Mouse (Mus musculus) adrenal gland, postnatal 4 days (tissue): ENCODE data around the gene Cnbd2. TPM values are rescaled to one million over a fixed set of nuclear protein-coding genes. Genes with fewer than 3 reads are reported as not detected.

Source experiments
- DNase-seq, 2 experiments: peaks; one replicate each; pipeline ENCODE4 v3.0.0; 2021 to 2022; ENCODE audit warnings: low spot score in 2 of 2, mixed read lengths in 2 of 2
- long read RNA-seq, 2 experiments: library from polyadenylated mRNA; stranded (forward); transcript quantifications; one replicate each; pipeline ENCODE4 v2.0.0; 2021
- total RNA-seq, 2 experiments: library from RNA; stranded (reverse); gene quantifications; 2 replicates each; pipeline ENCODE4 v1.2.3; 2021

Cnbd2 gene
- total RNA-seq = 1 to 10 TPM; 1.6 to 2.4 TPM
- long read RNA-seq, experiment 1, partial matches to known transcripts = 0 of 6 reads
- long read RNA-seq, experiment 1, other reads (novel, unspliced or antisense) = 6 of 6 reads
- long read RNA-seq, experiment 2, partial matches to known transcripts = 0 of 7 reads
- long read RNA-seq, experiment 2, other reads (novel, unspliced or antisense) = 6 of 7 reads

DNA sequence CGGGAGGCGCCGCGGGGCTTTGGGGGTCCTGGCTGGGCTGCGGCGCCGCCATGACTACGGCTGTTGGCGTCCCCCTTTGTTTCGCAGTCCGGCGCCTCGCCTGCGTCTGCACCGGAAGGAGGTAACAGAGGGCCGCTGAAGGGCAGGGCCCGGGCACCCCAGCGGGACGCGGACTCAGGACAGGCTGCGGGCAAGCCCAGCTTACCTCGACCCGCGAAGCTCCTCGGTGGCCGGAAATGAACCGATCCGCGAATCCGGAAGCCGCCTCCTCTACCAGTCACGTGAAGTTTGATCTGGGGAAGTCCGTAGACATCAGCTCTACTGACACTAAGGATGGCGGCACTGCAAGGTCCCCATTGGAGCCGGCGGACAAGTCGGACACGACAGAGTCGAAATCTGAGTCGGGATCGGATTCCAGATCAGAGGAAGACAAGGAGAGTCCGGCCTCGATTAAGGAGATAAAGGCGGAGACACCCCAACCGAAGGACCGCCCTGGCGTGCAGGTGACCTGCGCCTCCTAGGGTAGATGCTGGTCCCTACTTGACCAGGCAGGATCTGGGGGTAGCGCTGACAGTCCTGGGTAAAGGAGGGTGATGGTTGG lies at the start of gene Cnbd2, which contains the start of gene Scand1:
TSS of gene Cnbd2 (plus strand) at position 3 of the 601 bp plus-strand sequence.
TSS of gene Scand1 (minus strand) at position 408 of the 601 bp plus-strand sequence.
- DNase-seq = peak; percentile 52 to 66

DNA sequence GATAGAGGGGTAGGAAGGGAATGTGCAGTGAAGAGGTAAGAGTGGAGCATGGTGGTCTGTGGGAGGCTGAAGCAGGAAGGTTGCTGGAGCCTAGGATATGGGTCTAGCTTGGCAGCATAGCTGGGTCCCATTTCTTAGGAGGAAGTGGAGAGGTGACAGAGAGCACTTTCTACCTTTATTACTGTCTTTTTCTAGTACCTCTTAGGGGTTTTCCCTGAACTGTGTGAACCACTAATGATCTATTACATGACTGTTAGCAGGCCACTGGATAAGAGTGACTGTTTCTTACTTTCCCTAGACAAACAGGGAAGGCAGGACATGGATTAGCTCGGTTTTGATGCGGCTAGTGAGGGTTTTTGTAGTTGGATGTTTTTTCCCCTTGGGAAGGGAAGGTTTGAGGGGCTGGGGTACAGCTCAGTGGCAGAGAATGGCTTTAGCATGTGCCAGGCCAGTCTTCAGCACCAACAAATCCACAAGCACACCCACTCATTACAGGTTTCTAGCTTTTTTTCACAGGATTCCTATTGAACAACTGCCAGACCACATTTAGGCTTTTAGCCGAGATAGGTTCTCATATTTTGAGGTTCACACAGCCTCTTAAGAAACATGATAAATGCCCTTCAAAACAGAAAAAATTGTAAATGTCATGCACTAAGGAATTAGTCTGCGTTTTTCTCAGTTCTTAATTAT lies 48.8 kb upstream of the Cnbd2 start:
- no peak for DNase-seq

GRCm38 (mm10) chr2:156267636-156268035 lies 44.5 kb upstream of the Cnbd2 start:
- DNase-seq = no peak

DNA sequence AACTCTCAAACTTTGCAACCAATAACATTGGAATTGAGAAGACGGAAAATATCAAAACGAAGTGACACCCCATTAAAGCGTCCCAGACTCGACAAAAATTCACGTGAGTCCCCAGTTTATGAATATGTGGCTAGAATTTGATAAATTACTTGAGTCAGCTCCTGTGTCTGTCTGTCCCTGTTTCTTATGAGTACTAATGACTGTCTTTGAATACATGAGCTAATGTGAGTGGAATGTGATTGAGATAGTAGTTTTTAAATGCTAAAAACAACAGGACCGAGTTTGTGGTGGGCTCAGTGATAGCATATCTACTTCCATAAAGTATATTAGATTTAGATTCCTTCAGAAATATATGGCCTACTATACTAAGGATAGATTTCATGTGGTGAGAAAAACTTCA lies 39.5 kb upstream of the Cnbd2 start:
- DNase-seq = no peak

DNA sequence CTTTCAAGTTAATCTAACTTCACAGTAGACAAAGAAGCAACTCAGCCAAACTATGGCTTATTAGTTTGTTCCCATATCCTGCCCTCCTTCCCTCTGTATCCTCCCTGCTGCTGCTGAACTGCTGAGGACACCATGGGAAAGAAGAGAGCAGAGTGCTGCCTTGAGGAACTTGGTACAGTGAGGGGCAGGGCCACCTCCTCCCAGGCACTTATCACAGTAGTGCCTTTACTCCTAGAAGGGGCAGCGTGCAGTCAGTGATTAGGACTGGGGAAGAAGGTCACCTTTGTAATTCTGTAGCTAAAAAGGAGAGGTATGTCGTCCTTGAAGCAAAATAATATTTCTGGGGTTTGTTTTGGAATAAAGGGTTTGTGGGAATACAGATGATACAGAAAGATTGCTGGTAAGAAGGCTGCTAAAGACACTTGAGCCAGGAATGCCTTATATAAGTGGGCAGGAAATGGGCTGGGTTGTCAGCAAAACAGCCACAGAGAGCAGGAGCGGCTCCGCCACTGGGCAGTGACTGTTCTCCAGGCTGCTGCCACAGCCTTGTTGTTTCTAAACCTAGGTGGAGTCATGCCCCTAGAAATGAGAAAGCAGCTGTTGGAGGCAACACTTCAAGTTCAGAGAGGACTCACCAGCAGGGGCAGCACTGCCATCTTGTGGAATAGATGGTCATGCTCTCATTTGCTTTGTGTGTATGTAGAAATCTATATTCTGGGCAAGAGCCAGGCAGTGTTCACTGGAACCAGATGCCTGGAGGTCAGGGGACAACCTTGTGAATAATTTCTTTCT lies 33.7 kb upstream of the Cnbd2 start:
- peak; percentile 25 to 69 for DNase-seq

GRCm38 (mm10) chr2:156281227-156281626 lies 30.9 kb upstream of the Cnbd2 start:
- DNase-seq = no peak

- no peak for DNase-seq
These were observed 26.9 kb upstream of the Cnbd2 start for GRCm38 (mm10) chr2:156285161-156285560.

DNA sequence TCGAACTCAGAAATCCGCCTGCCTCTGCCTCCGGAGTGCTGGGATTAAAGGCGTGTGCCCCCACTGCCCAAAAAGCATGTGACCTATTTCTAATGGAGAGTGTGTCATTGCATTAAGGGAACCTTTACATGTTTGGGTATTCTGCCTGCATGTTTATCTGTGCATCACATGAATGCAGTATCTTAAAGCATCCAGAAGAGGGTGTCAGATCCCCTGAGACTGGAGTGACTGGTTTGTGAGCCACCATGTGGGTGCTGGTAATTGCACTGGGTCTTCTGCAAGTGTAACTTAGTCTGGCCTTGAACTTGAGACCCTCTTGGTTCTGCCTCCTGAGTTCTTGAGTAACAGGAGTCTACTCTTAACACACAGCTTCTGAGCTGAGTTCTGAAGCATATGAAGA lies 25.4 kb upstream of the Cnbd2 start:
- DNase-seq = no peak

DNA sequence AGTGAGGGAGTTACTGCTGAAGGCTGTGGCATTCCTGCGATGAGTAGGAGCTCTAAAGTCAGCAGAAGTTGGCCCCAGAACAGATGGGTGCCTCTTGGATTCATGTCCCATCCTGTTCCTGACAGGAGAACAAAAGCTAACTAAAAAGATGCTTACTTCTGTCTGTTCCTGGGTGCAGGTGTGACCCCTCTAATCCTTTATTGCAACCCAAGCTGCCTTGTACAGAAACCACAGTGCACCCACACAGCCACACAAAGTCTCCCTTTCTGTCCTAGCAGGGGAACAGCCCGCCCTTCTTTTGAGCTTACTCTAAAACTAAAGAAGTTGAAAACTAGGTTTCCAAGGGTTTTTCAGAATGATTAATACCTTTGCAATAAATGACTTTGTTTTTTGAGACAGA lies 23.9 kb upstream of the Cnbd2 start:
- no peak for DNase-seq

DNA sequence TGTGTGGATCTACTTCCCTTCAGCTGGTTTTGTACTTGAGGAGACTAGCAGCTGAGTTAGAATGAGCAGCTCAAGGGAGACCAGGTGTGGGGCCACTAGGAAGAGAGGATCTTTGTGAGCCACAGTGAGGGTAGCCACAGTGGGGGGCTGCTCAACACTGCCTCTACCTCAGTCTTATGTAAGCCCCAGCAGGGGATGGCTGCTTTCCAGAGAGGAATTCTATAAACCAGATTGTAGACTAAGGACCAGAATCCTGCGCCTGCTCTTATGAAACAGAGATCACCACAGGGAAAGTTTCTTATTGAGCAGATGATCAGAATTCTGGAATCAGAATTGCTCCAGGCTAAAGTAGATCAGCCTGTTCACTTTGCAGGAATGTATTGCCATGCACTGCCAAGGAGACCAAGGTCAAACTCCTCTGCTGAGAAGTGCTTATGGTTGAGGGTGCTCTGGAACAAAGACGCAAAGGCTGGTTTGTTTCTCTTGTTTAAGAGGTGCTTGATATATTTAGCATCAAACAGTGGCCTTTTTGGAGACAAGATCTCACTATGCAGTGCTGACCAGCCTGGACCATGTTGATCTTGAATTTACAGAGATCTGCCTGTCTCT lies 22.4 kb upstream of the Cnbd2 start:
- DNase-seq = no peak

DNA sequence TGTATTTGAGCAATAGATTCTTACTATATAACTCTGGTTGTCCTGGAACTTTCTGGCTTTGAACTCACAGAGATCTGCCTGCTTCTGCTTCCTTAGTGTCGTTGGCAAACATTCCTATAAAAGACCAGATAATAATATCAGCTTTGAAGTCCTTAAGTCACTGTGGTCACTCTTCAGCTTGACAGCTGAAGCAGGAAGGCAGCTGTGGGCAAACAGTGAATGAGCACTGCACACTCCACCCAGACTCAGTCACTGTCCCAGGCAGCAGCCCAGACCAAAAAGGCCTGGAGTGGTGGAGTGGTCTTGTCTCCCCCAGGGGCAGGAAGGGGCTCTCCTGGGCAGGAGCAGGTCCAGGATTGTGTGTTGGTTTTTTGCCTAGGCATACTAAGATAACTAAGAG lies 20.1 kb upstream of the Cnbd2 start:
- no peak for DNase-seq

DNA sequence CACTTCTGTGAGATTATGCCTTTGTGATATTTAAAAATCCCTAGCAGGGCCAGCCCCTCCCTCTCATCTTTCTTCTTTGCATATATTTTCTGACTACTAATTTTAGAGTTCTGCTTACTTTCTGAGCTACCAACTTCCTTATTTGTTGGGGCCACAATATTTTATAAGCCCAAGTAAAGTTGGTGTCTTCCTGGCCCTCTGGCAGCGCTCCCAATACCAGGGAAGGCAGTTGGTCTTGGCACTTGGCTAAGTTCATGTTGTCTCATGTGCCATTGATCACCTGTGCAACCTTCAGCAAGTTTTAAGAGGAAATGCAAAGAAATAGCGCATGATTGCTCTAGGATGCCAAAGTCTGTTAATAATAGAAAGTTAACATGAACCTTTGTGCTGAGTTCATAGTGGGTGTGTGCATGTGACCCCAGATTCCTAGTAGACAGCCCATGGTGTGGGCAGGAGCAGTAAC lies 16.5 kb upstream of the Cnbd2 start:
- DNase-seq = no peak

- no peak for DNase-seq
These were observed 15.9 kb upstream of the Cnbd2 start for GRCm38 (mm10) chr2:156296190-156296589.

DNA sequence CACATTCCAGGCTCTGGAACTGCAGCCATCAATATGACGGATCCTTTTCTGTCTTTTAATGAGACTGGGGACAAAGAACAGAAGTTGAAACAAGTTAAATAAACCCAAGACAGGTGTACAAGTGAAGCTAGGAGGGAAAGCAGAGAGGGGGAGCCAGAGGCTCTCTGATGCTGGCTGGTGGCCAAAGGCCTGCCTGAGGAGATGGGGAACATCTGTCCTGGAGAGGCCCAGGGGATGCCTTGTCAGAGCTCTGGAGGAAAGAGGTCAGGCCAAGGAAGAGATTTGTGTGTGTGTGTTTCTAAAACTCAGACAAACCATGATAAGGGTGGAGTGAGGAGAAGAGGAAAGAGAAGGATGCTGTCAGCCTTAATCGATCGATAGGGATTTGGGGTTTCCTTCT lies 14.4 kb upstream of the Cnbd2 start:
- DNase-seq = no peak

GRCm38 (mm10) chr2:156298458-156298857 lies 13.6 kb upstream of the Cnbd2 start:
- DNase-seq = no peak

DNA sequence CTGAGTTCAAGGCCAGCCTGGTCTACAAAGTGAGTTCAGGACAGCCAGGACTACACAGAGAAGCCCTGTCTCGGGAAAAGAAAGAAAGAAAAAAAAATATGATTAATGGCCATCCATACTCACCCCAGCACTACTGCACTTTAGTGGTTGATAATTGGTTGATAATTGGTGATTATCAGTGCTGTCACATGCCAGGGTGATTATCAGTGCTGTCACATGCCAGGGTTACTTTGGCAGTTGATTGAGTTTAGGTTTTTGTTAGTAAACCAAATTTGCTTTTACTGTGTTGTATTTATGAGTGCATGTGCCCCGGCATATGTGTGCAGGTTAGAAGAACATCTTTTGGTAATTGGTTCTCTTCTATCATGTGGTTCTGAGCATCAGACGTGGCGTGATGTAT lies 10.0 kb upstream of the Cnbd2 start:
- DNase-seq = no peak

DNA sequence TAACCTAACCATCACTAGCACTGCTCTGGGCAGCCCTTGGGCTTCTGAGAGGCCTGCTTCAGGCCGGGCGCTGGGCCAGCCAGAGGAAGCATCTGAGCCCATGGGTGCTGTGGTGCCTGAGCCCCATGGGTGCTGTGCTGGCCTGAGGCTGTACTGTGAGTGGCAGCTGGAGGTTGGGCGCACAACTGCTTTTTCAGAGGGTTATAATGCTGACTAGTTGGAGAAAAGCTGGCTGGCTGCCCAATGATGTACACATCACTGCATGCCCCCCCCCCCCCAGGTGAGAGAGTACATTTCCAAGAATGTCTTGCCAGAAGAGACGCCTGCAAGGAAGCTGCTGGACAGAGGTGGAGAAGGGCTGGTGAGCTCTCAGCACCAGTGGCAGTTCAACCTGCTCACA lies 7.7 kb upstream of the Cnbd2 start:
- no peak for DNase-seq

DNA sequence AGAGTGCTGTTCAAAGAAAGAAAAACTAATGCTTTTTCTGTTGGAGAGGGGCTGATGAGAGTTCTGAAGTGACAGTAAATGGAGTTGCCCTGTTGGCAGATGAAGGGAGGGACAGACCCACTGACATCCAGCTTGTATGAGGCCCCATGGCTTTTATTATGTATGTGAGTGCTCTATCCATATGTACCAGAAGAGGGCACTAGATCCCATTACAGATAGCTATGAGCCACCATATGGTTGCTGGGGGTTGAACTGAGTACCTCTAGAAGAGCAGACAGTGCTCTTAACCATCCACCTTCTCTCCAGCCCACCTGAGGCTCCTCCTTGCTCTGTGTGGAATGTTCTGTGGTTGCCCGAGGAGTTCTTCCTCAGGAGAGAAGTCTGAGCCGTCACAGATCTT lies 6.3 kb upstream of the Cnbd2 start:
- no peak for DNase-seq

DNA sequence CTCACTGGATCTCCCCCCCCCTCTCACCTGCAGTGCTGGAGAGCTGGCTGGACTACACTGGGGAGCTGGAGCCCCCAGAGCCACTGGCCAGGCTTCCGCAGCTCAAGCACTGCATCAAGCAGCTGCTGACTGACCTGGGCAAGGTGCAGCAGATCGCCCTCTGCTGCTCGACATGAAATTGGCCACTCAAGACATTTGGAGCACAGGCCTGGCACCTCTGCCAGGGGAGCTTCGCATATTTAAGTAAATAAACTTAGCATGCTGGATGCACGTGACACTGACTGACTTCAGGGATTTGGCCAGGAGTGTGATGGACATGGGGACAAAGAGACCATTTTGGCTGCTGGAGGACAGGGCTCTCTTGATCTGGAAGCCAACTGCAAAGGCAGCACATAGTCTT lies 4.8 kb upstream of the Cnbd2 start:
- DNase-seq = no peak

GRCm38 (mm10) chr2:156309948-156310347 lies 2.2 kb upstream of the Cnbd2 start:
- DNase-seq = no peak

- DNase-seq = no peak
These were observed 1.6 kb upstream of the Cnbd2 start for GRCm38 (mm10) chr2:156310455-156310854.
